Mouse (Mus musculus): Measurements from ENCODE around the gene Fam57b. TPM values are rescaled to one million over a fixed set of nuclear protein-coding genes. Genes with fewer than 3 reads are reported as not detected.

The Fam57b gene
- polyA plus RNA-seq, 1 experiment = 9.8 TPM

DNA sequence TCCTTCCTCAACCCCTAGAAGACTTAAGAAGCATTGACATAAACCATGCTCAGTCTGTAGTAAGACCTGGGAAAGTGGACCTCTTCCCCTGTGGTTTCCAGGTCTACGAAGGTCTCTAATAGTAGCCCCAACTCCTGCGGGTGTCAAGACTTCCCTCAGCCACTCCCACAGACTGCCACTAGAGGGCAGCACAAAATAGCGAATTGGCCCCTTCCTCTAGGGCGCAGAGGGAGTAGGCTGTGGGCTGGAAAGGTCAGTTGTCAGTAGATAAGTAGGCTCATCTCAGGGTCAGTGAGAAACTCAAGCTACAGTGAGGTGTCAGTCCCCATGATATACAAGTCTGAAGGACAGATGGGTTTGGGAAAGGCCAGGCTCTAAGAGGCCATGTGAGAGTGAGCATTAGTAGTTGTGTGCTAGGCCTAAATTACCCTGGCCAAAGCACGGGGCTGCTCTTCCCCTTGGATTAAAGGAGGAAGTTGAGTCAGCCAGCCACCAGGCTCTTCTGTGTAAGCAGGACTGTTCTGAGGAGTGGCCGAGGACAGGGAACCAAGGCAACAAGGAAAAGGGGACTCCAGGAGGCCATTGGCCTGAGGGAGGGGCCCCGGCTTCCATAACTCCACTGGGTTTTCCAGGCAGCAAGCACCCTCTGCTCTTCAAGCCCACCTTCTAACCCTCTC is 24.5 kb downstream of the Fam57b start:
- TF ChIP-seq CTCF (IDR thresholded peaks at IDR 0.05; ENCODE audit: control insufficient read depth, insufficient read depth, insufficient replicate concordance, low read depth, low read length) (peak; percentile 93), POLR2A (IDR thresholded peaks at IDR 0.05; ENCODE audit: control insufficient read depth, low read depth, low read length) (no peak)
- peaks cover 4% of the 10 kb centered on the region for H3K4me1 ChIP-seq (ENCODE audit: control insufficient read depth, insufficient read depth, low read length)
- no peak overlapping the region for H3K27ac ChIP-seq (ENCODE audit: control insufficient read depth, insufficient read depth, low read depth, low read length)
- H3K27me3 ChIP-seq (ENCODE audit: control insufficient read depth, insufficient read depth, low read length) = no peaks in the 10 kb centered on the region
- no peak overlapping the region for H3K4me3 ChIP-seq (ENCODE audit: control insufficient read depth, low read depth, low read length)
- H3K36me3 ChIP-seq (ENCODE audit: control insufficient read depth, insufficient read depth, low read length) = no peaks in the 10 kb centered on the region

GRCm38 (mm10) chr7:126822741-126823140 is 25.3 kb downstream of the Fam57b start:
- Histone ChIP-seq H3K27ac (ENCODE audit: control insufficient read depth, insufficient read depth, low read depth, low read length) (no peak overlapping the region), H3K4me1 (ENCODE audit: control insufficient read depth, insufficient read depth, low read length) (peaks cover 4% of the 10 kb centered on the region), H3K27me3 (ENCODE audit: control insufficient read depth, insufficient read depth, low read length) (no peaks in the 10 kb centered on the region), H3K4me3 (ENCODE audit: control insufficient read depth, low read depth, low read length) (no peak overlapping the region), H3K36me3 (ENCODE audit: control insufficient read depth, insufficient read depth, low read length) (no peaks in the 10 kb centered on the region)
- TF ChIP-seq CTCF (IDR thresholded peaks at IDR 0.05; ENCODE audit: control insufficient read depth, insufficient read depth, insufficient replicate concordance, low read depth, low read length) (no peak), POLR2A (IDR thresholded peaks at IDR 0.05; ENCODE audit: control insufficient read depth, low read depth, low read length) (no peak)

GRCm38 (mm10) chr7:126823202-126823711 is 25.8 kb downstream of the Fam57b start:
- Histone ChIP-seq H3K4me1 (ENCODE audit: control insufficient read depth, insufficient read depth, low read length) (peaks cover 4% of the 10 kb centered on the region), H3K27me3 (ENCODE audit: control insufficient read depth, insufficient read depth, low read length) (no peaks in the 10 kb centered on the region), H3K4me3 (ENCODE audit: control insufficient read depth, low read depth, low read length) (no peak overlapping the region), H3K36me3 (ENCODE audit: control insufficient read depth, insufficient read depth, low read length) (no peaks in the 10 kb centered on the region), H3K27ac (ENCODE audit: control insufficient read depth, insufficient read depth, low read depth, low read length) (no peak overlapping the region)
- TF ChIP-seq CTCF (IDR thresholded peaks at IDR 0.05; ENCODE audit: control insufficient read depth, insufficient read depth, insufficient replicate concordance, low read depth, low read length) = no peak
- no peak for TF ChIP-seq POLR2A (IDR thresholded peaks at IDR 0.05; ENCODE audit: control insufficient read depth, low read depth, low read length)

GRCm38 (mm10) chr7:126823940-126824339 is 26.5 kb downstream of the Fam57b start:
- no peaks in the 10 kb centered on the region; the same call in 1 of the 2 replicates for H3K27me3 ChIP-seq (ENCODE audit: control insufficient read depth, insufficient read depth, low read length)
- no peaks in the 10 kb centered on the region for H3K36me3 ChIP-seq (ENCODE audit: control insufficient read depth, insufficient read depth, low read length)
- H3K27ac ChIP-seq (ENCODE audit: control insufficient read depth, insufficient read depth, low read depth, low read length) = no peak overlapping the region
- TF ChIP-seq CTCF (IDR thresholded peaks at IDR 0.05; ENCODE audit: control insufficient read depth, insufficient read depth, insufficient replicate concordance, low read depth, low read length) (no peak), POLR2A (IDR thresholded peaks at IDR 0.05; ENCODE audit: control insufficient read depth, low read depth, low read length) (no peak)
- H3K4me1 ChIP-seq (ENCODE audit: control insufficient read depth, insufficient read depth, low read length) = peaks cover 4% of the 10 kb centered on the region
- H3K4me3 ChIP-seq (ENCODE audit: control insufficient read depth, low read depth, low read length) = no peak overlapping the region

DNA sequence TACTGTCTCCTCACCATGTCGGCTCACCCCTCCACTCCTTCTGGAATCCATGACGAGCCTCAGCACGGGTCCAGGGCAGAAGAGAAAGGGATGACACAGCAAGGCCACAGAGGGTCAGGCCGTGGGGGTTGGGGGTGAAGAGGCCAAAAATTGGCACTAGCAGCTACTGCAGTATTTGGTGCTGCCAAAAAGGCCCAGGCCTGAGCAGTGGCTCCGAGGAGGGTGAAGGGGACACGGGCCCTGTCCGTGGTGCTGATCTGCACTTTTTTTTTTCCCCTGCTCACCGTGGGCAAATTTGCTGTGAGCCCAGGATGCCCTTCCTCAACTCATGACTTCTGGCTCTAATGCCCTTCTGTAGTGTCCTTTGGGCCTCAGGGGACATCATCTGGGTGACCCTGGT is 27.9 kb downstream of the Fam57b start:
- TF ChIP-seq CTCF (IDR thresholded peaks at IDR 0.05; ENCODE audit: control insufficient read depth, insufficient read depth, insufficient replicate concordance, low read depth, low read length) = no peak
- no peak for TF ChIP-seq POLR2A (IDR thresholded peaks at IDR 0.05; ENCODE audit: control insufficient read depth, low read depth, low read length)
- Histone ChIP-seq H3K4me1 (ENCODE audit: control insufficient read depth, insufficient read depth, low read length) (peaks cover 10% of the 10 kb centered on the region), H3K4me3 (ENCODE audit: control insufficient read depth, low read depth, low read length) (no peak overlapping the region), H3K27ac (ENCODE audit: control insufficient read depth, insufficient read depth, low read depth, low read length) (no peak overlapping the region), H3K27me3 (ENCODE audit: control insufficient read depth, insufficient read depth, low read length) (no peaks in the 10 kb centered on the region; the same call in 1 of the 2 replicates), H3K36me3 (ENCODE audit: control insufficient read depth, insufficient read depth, low read length) (no peaks in the 10 kb centered on the region)

GRCm38 (mm10) chr7:126825952-126826351 is 28.5 kb downstream of the Fam57b start:
- no peak for TF ChIP-seq POLR2A (IDR thresholded peaks at IDR 0.05; ENCODE audit: control insufficient read depth, low read depth, low read length)
- no peak for TF ChIP-seq CTCF (IDR thresholded peaks at IDR 0.05; ENCODE audit: control insufficient read depth, insufficient read depth, insufficient replicate concordance, low read depth, low read length)
- no peak overlapping the region for H3K4me3 ChIP-seq (ENCODE audit: control insufficient read depth, low read depth, low read length)
- no peak overlapping the region for H3K27ac ChIP-seq (ENCODE audit: control insufficient read depth, insufficient read depth, low read depth, low read length)
- no peaks in the 10 kb centered on the region for H3K36me3 ChIP-seq (ENCODE audit: control insufficient read depth, insufficient read depth, low read length)
- H3K27me3 ChIP-seq (ENCODE audit: control insufficient read depth, insufficient read depth, low read length) = no peaks in the 10 kb centered on the region; the same call in 1 of the 2 replicates
- peaks cover 10% of the 10 kb centered on the region for H3K4me1 ChIP-seq (ENCODE audit: control insufficient read depth, insufficient read depth, low read length)

DNA sequence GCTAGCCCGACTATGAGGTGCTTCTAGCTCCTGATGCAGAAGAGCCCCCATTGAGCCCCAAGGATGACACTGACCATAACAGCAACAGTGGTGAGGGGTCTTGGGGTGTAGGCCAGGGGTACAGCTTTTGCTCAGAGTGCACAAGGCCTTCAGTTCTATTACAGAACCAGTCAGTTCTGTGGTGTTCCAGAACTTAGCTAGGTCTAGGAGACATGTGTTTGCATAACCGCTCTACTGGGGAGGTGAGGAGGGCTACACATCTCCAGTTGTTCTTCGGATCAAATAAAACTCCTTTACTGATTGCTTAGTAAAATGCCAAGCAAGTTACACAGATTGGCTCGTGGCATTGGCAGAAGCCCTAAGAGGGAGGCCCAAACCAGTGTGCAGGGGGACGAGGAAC is 34.1 kb downstream of the Fam57b start, which contains the start of gene 4930451I11Rik:
Gene 4930451I11Rik (minus strand): TSS at position 101 of the 400 bp plus-strand sequence.
- H3K36me3 ChIP-seq (ENCODE audit: control insufficient read depth, insufficient read depth, low read length) = no peaks in the 10 kb centered on the region
- no peak within 1 kb of the TSS for H3K27ac ChIP-seq (ENCODE audit: control insufficient read depth, insufficient read depth, low read depth, low read length)
- TF ChIP-seq CTCF (IDR thresholded peaks at IDR 0.05; ENCODE audit: control insufficient read depth, insufficient read depth, insufficient replicate concordance, low read depth, low read length) = no peak
- no peak for TF ChIP-seq POLR2A (IDR thresholded peaks at IDR 0.05; ENCODE audit: control insufficient read depth, low read depth, low read length)
- H3K4me1 ChIP-seq (ENCODE audit: control insufficient read depth, insufficient read depth, low read length) = peaks cover 15% of the 10 kb centered on the region
- H3K27me3 ChIP-seq (ENCODE audit: control insufficient read depth, insufficient read depth, low read length) = no peaks in the 10 kb centered on the region; the same call in 1 of the 2 replicates
- peak within 1 kb of the TSS; percentile 72 for H3K4me3 ChIP-seq (ENCODE audit: control insufficient read depth, low read depth, low read length)

Data from testis, adult 2 months (tissue).